Mouse (Mus musculus) urinary bladder, postnatal 36 days (tissue): ENCODE measurements around the gene Uqcc3.
"Not testable (repeated sequence)": the region's sequence is repeated elsewhere in the genome, so short reads cannot be mapped to it uniquely, and the experiment has no call there.

Source experiments
- DNase-seq, 2 experiments: peaks; one replicate each; pipeline ENCODE4 v3.0.0; 2022; ENCODE audit warnings: low spot score in 2 of 2, mixed read lengths in 1 of 2

Uqcc3 gene

DNA sequence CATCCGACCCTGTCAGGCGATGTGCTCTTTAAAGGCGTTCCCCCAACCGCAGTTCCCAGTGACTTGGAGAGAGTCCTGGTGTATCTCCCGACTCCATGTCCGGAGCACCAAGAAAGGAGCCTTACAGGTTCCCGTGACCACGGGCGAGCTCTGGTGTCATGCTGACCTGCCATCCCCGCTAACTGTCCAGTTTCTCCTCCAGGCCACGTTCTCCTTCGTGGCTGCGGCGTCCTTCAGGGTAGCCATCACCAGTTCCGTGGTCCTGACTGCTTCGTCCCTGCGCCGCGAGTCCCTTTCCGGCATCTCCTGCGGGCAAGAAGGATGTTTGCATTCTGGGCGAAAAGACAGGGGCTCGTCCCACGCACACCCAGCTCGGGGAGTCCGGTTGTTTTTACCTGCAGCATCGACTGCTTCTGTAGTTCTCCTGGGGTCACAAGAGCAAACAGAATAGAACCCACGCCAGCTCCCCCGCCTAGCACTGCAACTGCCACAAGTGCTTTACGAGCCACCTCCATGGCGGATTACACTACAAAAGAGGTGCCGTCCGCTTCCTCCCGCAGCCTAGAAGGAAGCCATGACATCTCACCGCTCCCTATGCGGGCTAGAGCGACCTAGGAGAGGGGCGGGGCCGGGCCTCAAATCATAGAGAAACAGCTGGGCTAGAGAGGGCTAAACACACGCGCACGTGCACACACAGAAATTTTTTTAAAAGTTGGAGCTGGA, at the start of gene Uqcc3:
Gene Uqcc3, minus strand, starts transcription at position 613 of the 723 bp plus-strand sequence.
- peak; percentile 85 to 91 for DNase-seq

- no peak for DNase-seq
These were observed 49.4 kb upstream of the Uqcc3 start for GRCm38 (mm10) chr19:8930117-8930516.

DNA sequence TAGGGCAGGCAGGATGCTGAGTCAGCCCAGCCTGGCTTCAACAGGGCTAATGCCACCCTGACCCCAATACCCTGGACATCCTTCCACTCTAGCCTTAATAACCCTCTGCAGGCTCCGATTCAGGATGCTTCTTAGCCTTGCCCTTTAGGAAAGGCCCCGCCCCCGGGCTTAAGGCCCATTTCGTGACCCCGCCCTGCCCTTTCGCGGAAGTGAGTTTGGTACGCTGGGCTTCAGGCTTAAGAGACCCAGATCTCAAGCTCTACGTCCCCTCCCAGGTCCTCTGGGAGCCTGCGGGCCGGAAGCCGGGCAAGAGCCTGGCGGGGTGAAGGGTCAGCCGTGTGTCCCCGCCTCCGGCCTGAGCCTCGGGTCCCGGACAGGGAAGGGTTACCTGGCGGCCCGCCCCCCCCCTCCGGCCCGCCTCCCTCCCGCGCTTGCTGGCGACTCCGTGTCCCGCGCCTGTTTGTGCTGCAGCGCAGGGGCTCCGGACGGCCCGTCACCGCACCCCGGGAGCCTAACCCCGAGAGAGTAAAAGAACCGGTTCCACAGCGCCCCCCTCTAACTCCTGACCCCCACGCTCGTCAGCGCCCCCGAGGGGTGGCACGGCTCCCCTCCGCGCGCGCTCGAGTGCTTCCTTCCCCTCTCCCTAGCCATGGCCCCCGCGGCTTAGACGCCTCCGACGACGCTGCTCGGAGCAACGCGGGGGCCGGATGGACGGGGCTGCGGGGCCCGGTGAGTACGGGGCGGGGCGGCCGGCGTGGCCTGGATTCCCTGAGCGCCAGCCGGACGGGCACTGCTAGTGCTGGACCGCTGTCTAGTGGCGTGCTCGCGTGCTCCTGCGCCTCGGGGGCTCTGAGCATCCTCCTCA, 48.7 kb upstream of the Uqcc3 start, which contains the start of the genes Rom1 and Eml3:
Gene Rom1, minus strand, starts transcription at position 133 of the 865 bp plus-strand sequence.
Gene Eml3, plus strand, starts transcription at position 329 of the 865 bp plus-strand sequence.
- DNase-seq, result peak; percentile 85 to 94

DNA sequence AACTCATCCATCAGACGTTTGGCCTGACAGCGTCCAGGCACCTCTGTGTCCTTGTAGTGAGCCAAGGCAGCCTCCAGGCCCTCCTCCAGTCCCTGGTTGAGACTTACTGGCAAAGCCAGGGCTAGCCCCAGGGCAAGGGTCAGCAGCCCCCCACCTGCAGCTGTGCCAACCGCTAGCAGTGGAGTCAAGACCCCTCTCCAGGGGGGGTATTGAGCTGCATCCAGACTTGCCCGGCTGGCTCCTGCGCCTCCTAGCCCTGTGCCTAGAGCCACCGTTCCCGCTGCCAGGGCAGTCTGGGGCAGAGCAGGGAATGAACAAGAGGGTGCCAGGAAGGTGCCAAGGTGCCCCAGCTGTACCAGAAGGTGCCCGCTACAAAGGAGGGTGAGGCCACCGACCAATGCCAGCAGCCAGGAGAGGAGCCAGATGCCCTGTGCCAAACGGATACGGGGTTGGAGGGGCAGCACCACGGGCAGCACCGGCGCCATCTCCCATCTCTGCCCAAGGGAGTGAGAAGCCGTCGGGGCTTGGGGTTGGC, 48.0 kb upstream of the Uqcc3 start:
- DNase-seq, result no peak

DNA sequence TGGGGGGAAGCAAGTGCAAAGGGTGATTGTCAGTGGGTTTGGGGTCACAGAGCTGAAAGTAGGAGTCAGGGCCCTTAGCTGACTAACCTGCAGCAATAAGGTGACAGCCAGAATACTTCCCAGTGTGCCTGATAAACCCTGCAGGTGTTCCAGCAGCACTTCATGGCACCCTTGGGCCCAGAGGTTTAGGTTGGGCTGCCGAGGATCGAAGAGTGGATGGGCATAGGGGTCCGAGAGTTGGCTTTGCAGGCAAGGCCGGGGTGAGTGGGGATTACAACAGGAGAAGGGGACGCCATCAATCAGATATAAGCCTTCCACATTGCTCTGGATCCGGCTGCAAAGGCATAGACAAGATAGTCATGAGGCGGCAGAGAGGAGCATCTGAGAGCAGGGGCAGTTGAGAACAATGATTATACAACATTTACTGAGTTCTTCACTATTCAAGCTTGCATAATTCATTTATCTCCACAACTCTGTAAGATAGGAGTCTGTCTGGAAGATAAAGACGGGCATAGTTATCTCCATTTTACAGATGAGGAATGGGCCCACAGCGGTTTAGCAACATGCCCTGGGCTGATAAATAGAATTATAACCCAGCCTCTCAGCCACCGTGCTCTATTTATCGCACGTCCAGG, 47.3 kb upstream of the Uqcc3 start:
- no peak for DNase-seq

- no peak for DNase-seq
These were observed 46.0 kb upstream of the Uqcc3 start for GRCm38 (mm10) chr19:8926766-8927165.

DNA sequence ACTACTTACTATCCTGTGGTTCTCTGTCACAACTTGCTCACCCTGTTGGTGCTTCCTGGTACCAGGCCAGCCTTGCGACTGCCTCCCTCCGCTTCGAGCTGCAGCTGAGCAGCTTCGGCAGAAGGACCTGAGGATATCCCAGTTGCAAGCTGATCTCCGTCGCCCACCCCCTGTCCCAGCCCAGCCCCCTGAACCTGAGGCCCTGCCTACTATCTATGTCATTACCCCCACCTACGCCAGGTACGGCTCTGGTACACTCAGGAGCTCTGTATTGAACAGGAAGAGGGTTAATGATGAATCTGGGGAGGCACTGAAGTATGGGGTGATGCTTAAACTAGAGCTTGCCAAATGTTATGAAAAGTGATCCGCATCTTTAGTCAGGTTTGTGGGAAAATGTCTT, 41.0 kb upstream of the Uqcc3 start:
- DNase-seq, result no peak

DNA sequence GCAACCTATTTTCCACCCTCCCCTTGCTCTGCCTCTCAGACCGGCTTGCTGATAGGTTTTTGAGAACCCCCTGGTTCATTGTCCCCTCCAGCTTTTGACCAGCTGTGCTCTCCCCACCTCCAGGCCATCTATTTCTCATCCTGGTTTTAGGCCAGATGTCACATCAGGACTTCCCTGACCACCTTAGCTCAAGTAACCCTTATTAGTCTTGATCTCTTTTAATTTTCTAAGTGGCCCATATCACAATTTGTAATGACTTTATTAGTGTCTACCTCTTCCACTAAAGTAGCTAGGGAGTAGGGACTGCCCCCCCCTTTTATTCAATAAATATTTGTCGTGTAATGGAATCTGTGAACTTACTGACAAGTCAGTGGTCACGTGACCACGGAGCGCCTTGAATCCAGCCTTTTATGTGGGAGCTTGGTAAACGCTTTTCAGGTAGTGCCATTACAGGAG, 40.1 kb upstream of the Uqcc3 start:
- no peak for DNase-seq

DNA sequence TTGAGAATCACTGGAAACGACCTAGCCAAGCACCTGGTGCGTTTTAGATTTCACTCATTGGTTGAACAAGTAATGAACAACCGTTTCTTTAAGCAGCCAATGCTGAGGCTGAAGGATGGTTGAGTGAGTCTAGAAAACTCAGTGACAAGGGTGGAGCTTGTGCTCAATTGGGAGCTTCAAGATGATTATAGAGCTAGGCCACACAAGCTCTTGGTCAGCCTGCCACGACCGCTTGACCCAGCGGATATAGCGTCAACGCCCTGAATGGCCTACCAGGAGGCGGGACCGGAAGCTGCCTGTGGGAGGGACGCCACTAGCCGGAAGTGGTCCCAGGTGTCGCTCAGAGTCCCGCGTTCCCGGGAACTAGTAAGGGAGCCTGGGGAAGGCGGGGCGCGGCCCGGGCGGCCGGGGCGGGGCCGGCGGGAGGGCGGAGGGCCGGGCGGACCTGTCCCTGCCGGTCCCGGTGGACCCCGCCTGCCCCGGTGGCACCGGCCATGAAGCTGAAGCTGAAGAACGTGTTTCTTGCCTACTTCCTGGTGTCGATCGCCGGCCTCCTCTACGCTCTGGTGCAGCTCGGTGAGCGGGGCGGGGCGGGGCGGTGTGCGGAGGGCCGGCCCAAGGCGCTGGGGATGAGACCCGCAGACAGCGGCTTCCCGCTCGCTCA, 39.5 kb upstream of the Uqcc3 start, which contains the start of gene B3gat3:
Gene B3gat3, plus strand, starts transcription at position 302 of the 664 bp plus-strand sequence.
- peak; percentile 95 to 97 for DNase-seq

DNA sequence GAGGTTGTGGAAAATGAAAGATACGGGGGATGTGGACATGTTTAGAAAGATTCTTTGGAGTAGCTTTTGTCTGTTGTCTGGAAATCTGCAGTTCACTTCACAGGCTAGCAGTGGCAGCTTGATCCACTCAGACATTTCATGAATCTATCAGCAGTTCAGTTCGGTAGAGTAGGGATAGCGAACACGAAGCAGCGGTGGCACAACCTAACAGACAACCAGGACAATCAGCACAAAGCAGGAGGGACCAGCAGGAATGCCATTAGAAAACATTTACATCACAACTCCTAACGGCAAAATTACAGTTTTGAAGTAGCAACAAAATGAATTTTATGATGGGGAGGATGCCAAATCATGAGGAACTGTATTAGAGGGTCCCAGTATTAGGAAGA, 39.0 kb upstream of the Uqcc3 start:
- no peak for DNase-seq

- DNase-seq, result no peak
These were observed 38.3 kb upstream of the Uqcc3 start for GRCm38 (mm10) chr19:8919000-8919399.

DNA sequence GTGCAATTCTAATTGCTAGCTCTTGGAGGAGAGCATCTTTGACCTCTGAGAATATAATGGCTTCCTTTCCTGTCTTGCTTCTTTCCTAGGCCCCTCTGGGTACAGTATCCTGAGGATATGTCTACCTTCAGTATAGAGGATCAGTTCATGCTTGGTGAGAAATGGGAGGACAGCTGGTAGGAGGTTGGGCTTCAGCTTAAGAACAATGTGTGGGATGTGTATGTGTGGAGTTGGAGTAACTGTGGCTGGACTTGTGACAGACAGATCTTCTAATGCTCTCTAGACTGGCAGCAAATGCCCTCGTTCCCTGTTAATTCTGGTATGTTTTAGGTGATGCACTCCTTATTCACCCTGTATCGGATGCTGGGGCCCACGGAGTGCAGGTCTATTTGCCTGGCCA, 33.5 kb upstream of the Uqcc3 start:
- no peak for DNase-seq

DNA sequence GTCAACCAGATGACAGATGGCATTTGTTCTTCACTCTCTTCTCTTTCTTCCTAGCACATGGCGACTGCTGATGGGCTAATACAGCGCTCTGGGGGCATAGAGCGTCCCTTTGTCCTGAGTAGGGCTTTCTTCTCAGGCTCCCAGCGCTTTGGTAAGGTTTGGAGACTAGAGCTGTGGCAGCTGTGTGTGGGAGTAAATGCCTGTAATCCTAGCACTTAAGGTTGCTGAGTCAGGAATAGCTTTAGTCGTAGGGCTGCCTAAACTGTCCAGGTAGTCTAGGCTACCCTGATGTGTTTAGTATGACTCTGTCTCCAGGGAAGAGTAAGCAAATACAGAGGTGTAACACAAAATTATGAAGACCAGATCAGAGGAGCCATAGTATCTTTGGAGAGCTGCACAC, 31.1 kb upstream of the Uqcc3 start:
- no peak for DNase-seq

- no peak for DNase-seq
These were observed 27.8 kb upstream of the Uqcc3 start for GRCm38 (mm10) chr19:8908531-8908930.

DNA sequence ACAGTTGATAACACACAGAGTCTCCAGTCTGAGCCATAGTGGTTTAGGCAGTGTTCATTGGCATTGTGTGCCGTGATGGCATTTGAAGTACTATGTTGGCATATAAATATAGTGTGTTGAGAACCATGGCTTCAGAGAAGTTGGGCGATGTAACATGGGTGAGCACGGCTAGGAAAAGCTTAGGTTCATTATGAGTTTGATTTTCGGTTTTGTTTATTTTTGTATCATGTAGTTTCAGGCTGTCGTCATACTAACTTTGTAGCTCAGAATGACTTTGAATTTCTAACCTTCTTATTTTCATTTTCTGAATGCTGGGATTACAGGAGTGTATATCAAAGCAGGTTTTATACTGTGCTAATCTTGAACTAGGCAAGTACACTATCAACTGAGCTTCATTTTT, 22.7 kb upstream of the Uqcc3 start:
- no peak for DNase-seq

- no peak for DNase-seq
These were observed 18.4 kb upstream of the Uqcc3 start for GRCm38 (mm10) chr19:8899079-8899478.

DNA sequence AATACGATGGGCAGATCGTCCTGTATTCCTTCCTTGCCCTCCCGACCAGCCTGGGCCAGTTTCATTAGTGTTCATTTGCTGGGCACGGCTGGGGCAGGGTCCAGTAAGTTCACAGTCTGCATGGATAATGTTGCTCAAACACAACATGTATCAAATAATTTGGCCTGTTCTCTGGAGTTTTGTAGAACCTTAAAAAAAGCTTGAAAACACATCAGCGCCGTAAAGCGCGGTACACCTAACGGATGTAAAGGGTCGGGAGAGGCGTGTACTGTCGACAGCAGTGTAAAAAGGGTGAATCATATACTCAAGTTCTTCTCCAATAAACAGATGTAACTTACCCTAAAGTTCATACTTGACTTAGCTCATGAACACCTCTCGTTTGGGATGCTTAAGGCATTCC, 17.9 kb upstream of the Uqcc3 start:
- DNase-seq, result no peak

GRCm38 (mm10) chr19:8897865-8898495, 17.3 kb upstream of the Uqcc3 start, which contains the start of gene Ganab:
Gene Ganab (plus strand): TSS chr19:8898071.
- peak; percentile 90 to 96 for DNase-seq

DNA sequence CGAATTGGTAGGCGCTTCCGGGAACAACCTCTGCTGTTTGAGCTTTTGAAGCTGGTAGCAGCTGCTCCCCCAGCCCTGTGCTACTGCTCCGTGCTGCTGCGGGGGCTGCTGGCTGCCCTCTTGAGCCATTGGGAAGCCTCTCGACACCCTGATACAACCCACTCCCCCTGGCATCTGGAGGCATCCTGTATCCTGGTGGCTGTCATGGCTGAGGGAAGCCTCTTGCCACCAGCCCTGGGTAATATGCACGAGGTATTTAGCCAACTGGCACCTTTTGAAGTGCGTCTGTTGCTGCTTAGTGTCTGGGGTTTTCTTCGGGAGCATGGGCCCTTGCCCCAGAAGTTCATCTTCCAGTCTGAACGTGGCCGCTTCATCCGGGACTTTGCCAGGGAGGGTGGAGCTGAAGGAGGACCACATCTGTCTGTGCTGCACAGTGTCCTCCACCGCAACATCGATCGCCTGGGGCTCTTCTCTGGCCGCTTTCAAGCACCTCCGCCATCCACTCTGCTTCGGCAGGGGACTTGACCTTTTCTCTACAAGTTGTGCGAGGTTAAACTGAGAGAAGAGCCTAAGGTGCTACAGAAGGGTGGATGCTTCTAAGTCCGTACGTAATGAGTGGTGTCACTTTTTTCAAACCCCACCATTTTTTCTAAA, 16.6 kb upstream of the Uqcc3 start:
- DNase-seq, result peak in 1 of 2 experiments; percentile 50

DNA sequence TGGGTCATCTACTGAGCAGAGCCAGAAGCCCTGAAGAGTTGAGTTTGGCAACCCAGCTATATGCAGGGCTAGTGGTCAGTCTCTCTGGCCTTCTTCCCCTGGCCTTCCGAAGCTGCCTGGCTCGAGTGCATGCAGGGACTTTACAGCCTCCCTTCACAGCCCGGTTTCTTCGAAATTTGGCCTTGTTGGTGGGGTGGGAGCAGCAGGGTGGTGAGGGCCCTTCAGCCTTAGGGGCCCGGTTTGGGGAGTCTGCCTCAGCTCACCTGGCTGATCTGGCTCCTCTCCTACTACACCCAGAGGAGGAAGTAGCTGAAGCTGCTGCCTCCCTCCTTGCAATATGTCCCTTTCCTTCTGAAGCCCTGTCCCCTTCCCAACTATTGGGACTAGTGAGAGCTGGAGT, 15.5 kb upstream of the Uqcc3 start:
- DNase-seq, result not testable (repeated sequence)
